Mouse (Mus musculus) heart, embryonic 15.5 days (tissue): ENCODE data around the gene Nckap1. TPM values are rescaled to one million over a fixed set of nuclear protein-coding genes. Genes with fewer than 3 reads are reported as not detected.
A peak's percentile ranks its signal among the peaks of the same experiment; 100 is the strongest.
"Not testable (repeated sequence)": the region's sequence is repeated elsewhere in the genome, so short reads cannot be mapped to it uniquely, and the experiment has no call there.

Experiments used
- ATAC-seq: fragments of 200-750 bp; cut with Nextera tagmentation; replicated peaks from 2 replicates; pipeline ENCODE4 v1.8.0; 2017; ENCODE audit warnings: low read depth, moderate TSS enrichment; ENCODE audit not compliant: insufficient number of reproducible peaks, insufficient read depth, low FRiP score
- H3K27ac ChIP-seq: fragments of 300-500 bp; sonication (generic); 2 replicates; pipeline ENCODE4 v1.5.1; 2015; ENCODE audit warnings: mild to moderate bottlenecking, inconsistent platforms
- H3K27me3 ChIP-seq: fragments of 300-500 bp; sonication (generic); 2 replicates; pipeline ENCODE4 v1.6.1; 2015; ENCODE audit warnings: inconsistent platforms
- H3K36me3 ChIP-seq: fragments of 300-500 bp; sonication (generic); 2 replicates; pipeline ENCODE4 v1.6.1; 2015; ENCODE audit warnings: mild to moderate bottlenecking, inconsistent platforms
- H3K4me1 ChIP-seq: fragments of 300-500 bp; sonication (generic); replicated peaks from 2 replicates; pipeline ENCODE4 v1.6.1; 2015; ENCODE audit warnings: inconsistent platforms
- H3K4me2 ChIP-seq: fragments of 300-500 bp; sonication (generic); 2 replicates; pipeline ENCODE4 v1.6.1; 2015; ENCODE audit warnings: inconsistent platforms, mild to moderate bottlenecking, moderate library complexity
- H3K4me3 ChIP-seq: fragments of 300-500 bp; sonication (generic); 2 replicates; pipeline ENCODE4 v1.5.1; 2015; ENCODE audit warnings: mild to moderate bottlenecking, inconsistent platforms
- H3K9ac ChIP-seq: fragments of 300-500 bp; sonication (generic); 2 replicates; pipeline ENCODE4 v1.6.1; 2015; ENCODE audit warnings: mild to moderate bottlenecking, inconsistent platforms
- H3K9me3 ChIP-seq: fragments of 300-500 bp; sonication (generic); replicated peaks from 2 replicates; pipeline ENCODE4 v1.6.1; 2016; ENCODE audit warnings: inconsistent platforms
- WGBS: fragments of 180-500 bp; shearing (Covaris S2); methylation state at CpG from one replicate; pipeline ENCODE4 v1.1.7; 2015; ENCODE audit warnings: mixed read lengths; 5-methylcytosine and 5-hydroxymethylcytosine counted together
- polyA plus RNA-seq: library from polyadenylated mRNA; unstranded; fragments of >200 nt; fragmentation: Nextera tagmentation; extraction: Ambion mirVana; gene quantifications from 2 replicates; pipeline ENCODE4 v1.2.1, GENCODE M21; 2015

Gene Nckap1
- polyA plus RNA-seq, 1 experiment from 2014 or later: 50.4 TPM

- peaks cover 9% of the 10 kb centered on the region for H3K4me1 ChIP-seq
- H3K9ac ChIP-seq: no peak overlapping the region
- WGBS: 77% methylated on average over 5 of the region's 5 CpGs
- H3K27me3 ChIP-seq: no peaks in the 10 kb centered on the region
- no peak overlapping the region for H3K4me3 ChIP-seq
- no peak overlapping the region for H3K4me2 ChIP-seq
- H3K9me3 ChIP-seq: no peaks in the 10 kb centered on the region
- H3K27ac ChIP-seq: no peak overlapping the region
- no peak for ATAC-seq
- peaks cover 4% of the 10 kb centered on the region; the same call in 1 of the 2 replicates for H3K36me3 ChIP-seq
These were observed 21.5 kb downstream of the Nckap1 start for GRCm38 (mm10) chr2:80559655-80560054.

DNA sequence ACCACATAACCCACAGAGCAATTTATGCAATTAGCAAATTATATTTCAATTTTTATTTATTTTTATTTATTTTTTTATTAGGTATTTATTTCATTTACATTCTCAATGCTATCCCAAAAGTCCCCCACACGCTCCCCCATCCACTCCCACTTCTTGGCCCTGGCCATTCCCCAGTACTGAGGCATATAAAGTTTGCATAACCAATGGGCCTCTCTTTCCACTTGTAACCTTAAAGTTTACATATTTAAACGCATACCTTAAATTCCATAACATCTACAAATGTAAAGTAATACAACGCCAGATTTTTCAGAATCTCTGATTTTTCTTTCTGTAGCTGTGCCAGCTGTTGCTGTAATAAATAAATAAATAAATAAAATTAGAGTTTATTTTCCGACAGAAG lies 26.7 kb downstream of the Nckap1 start:
- ATAC-seq: no peak
- H3K4me1 ChIP-seq: no peaks in the 10 kb centered on the region
- H3K27ac ChIP-seq: no peak overlapping the region
- peaks cover 36% of the 10 kb centered on the region for H3K36me3 ChIP-seq
- no peak overlapping the region for H3K4me3 ChIP-seq
- H3K27me3 ChIP-seq: no peaks in the 10 kb centered on the region
- H3K9ac ChIP-seq: no peak overlapping the region
- no peak overlapping the region for H3K4me2 ChIP-seq
- WGBS: 76% methylated on average over 4 of the region's 4 CpGs
- no peaks in the 10 kb centered on the region for H3K9me3 ChIP-seq

GRCm38 (mm10) chr2:80549704-80550103 lies 31.5 kb downstream of the Nckap1 start:
- no peak for ATAC-seq

GRCm38 (mm10) chr2:80547901-80548300 lies 33.3 kb downstream of the Nckap1 start:
- 95% methylated on average over 1 of the region's 1 CpGs for WGBS
- Histone ChIP-seq H3K9me3 (no peaks in the 10 kb centered on the region), H3K4me1 (no peaks in the 10 kb centered on the region), H3K9ac (no peak overlapping the region), H3K4me3 (no peak overlapping the region), H3K27ac (no peak overlapping the region), H3K4me2 (no peak overlapping the region), H3K27me3 (no peaks in the 10 kb centered on the region), H3K36me3 (peaks cover 76% of the 10 kb centered on the region)
- no peak for ATAC-seq

More at GRCm38 (mm10) chr2:80549704-80550103, 31.5 kb downstream of the Nckap1 start:
- no peak overlapping the region for H3K9ac ChIP-seq
- peaks cover 67% of the 10 kb centered on the region for H3K36me3 ChIP-seq
- H3K27ac ChIP-seq: no peak overlapping the region
- no peaks in the 10 kb centered on the region for H3K4me1 ChIP-seq
- no peaks in the 10 kb centered on the region for H3K9me3 ChIP-seq
- H3K4me3 ChIP-seq: no peak overlapping the region
- no peaks in the 10 kb centered on the region for H3K27me3 ChIP-seq
- H3K4me2 ChIP-seq: no peak overlapping the region
- 92% methylated on average over 4 of the region's 4 CpGs for WGBS

GRCm38 (mm10) chr2:80542801-80543200 lies 38.4 kb downstream of the Nckap1 start:
- Histone ChIP-seq H3K4me3 (no peak overlapping the region), H3K27ac (no peak overlapping the region), H3K9me3 (no peaks in the 10 kb centered on the region), H3K9ac (no peak overlapping the region), H3K27me3 (no peaks in the 10 kb centered on the region), H3K4me1 (no peaks in the 10 kb centered on the region), H3K4me2 (no peak overlapping the region), H3K36me3 (peaks cover 56% of the 10 kb centered on the region)
- WGBS: 82% methylated on average over 5 of the region's 5 CpGs
- ATAC-seq: no peak

GRCm38 (mm10) chr2:80537156-80537555 lies 44.0 kb downstream of the Nckap1 start:
- H3K4me2 ChIP-seq: no peak overlapping the region
- H3K9me3 ChIP-seq: no peaks in the 10 kb centered on the region
- H3K27ac ChIP-seq: no peak overlapping the region
- no peaks in the 10 kb centered on the region for H3K27me3 ChIP-seq
- H3K9ac ChIP-seq: no peak overlapping the region
- no peak for ATAC-seq
- H3K4me1 ChIP-seq: no peaks in the 10 kb centered on the region
- peaks cover 53% of the 10 kb centered on the region for H3K36me3 ChIP-seq
- 63% methylated on average over 3 of the region's 3 CpGs for WGBS
- no peak overlapping the region for H3K4me3 ChIP-seq

DNA sequence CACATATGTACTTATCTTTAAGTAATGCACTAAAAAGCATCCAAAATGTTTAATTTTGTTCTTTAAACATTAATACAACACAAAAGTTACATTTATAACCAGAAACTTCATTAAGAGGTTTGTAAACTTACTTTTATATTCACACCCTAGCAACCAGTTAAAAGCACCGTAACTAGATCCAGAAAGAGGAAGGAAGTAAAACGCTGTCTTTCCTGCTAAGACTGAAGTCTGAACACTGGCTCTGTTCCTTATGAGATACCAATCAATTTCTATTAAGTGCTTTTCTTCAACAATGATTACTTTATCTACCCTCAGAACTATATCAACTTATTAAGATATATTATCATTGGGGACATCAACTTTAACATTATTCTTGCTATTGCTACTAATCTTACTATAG lies 44.6 kb downstream of the Nckap1 start:
- Histone ChIP-seq H3K9ac (no peak overlapping the region), H3K27me3 (no peaks in the 10 kb centered on the region), H3K4me3 (no peak overlapping the region), H3K4me1 (no peaks in the 10 kb centered on the region), H3K36me3 (peaks cover 58% of the 10 kb centered on the region), H3K9me3 (no peaks in the 10 kb centered on the region), H3K4me2 (no peak overlapping the region), H3K27ac (no peak overlapping the region)
- WGBS: 85% methylated on average over 2 of the region's 2 CpGs
- ATAC-seq: no peak

DNA sequence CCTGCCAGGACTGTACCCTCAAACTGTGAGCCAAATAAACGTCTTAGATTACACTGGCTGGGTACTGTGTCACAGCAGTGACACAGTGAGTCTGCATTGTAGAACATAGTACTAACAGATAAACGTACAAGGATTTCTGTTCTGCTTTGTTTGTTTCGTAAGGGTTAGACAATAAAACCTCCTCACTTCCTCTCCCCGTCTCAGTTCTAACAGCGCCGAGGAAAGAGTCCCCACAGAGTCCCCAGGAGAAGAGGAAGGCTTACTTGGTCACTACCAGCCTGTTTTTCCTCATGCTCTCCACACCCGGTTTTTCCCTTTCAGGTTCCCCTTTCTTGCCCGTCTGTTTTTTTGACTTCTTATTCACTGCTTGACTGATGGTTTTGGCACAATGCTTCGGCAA lies 56.9 kb downstream of the Nckap1 start:
- Histone ChIP-seq H3K4me3 (no peak overlapping the region), H3K4me1 (no peaks in the 10 kb centered on the region), H3K4me2 (no peak overlapping the region), H3K27ac (no peak overlapping the region), H3K9me3 (0 out of 2 replicates have a peak, but pooled peaks cover 5% of the 10 kb centered on the region), H3K27me3 (no peaks in the 10 kb centered on the region), H3K36me3 (peaks cover 59% of the 10 kb centered on the region), H3K9ac (no peak overlapping the region)
- WGBS: 85% methylated on average over 9 of the region's 9 CpGs
- ATAC-seq: no peak

GRCm38 (mm10) chr2:80506051-80506802 lies 75.0 kb downstream of the Nckap1 start:
- Histone ChIP-seq H3K4me1 (peaks cover 12% of the 10 kb centered on the region), H3K4me3 (no peak overlapping the region), H3K9me3 (no peaks in the 10 kb centered on the region), H3K9ac (no peak overlapping the region), H3K27ac (peak overlapping the region; percentile 64), H3K4me2 (no peak overlapping the region), H3K36me3 (peaks cover 45% of the 10 kb centered on the region), H3K27me3 (no peaks in the 10 kb centered on the region)
- ATAC-seq: no peak
- WGBS: 56% methylated on average over 7 of the region's 7 CpGs

GRCm38 (mm10) chr2:80502132-80502531 lies 79.0 kb downstream of the Nckap1 start:
- Histone ChIP-seq H3K4me3 (no peak overlapping the region), H3K9me3 (no peaks in the 10 kb centered on the region), H3K36me3 (peaks cover 34% of the 10 kb centered on the region), H3K27ac (no peak overlapping the region), H3K27me3 (no peaks in the 10 kb centered on the region), H3K9ac (no peak overlapping the region), H3K4me2 (no peak overlapping the region), H3K4me1 (peaks cover 9% of the 10 kb centered on the region)
- ATAC-seq: no peak
- WGBS: 92% methylated on average over 4 of the region's 4 CpGs

GRCm38 (mm10) chr2:80495304-80495703 lies 85.9 kb downstream of the Nckap1 start:
- H3K4me3 ChIP-seq, H3K27me3 ChIP-seq, H3K9me3 ChIP-seq, H3K9ac ChIP-seq, H3K4me1 ChIP-seq, H3K27ac ChIP-seq, ATAC-seq, H3K36me3 ChIP-seq, H3K4me2 ChIP-seq: not testable (repeated sequence)
- WGBS: 60% methylated on average over 7 of the region's 7 CpGs

GRCm38 (mm10) chr2:80486851-80487250 lies 94.3 kb downstream of the Nckap1 start:
- no peak overlapping the region for H3K4me2 ChIP-seq
- no peak overlapping the region for H3K9ac ChIP-seq
- ATAC-seq: no peak
- H3K27me3 ChIP-seq: no peaks in the 10 kb centered on the region
- H3K4me1 ChIP-seq: peaks cover 7% of the 10 kb centered on the region; the same call in 1 of the 2 replicates
- no peaks in the 10 kb centered on the region for H3K36me3 ChIP-seq
- 26% methylated on average over 5 of the region's 5 CpGs for WGBS
- no peak overlapping the region for H3K4me3 ChIP-seq
- H3K9me3 ChIP-seq: no peaks in the 10 kb centered on the region
- peak overlapping the region; percentile 24; the same call in 1 of the 2 replicates for H3K27ac ChIP-seq
